Mouse (Mus musculus) retina, postnatal 1 day (tissue): ENCODE results near the gene Ptcd1.
A peak's percentile ranks its signal among the peaks of the same experiment; 100 is the strongest.
"Not testable (repeated sequence)": the region's sequence is repeated elsewhere in the genome, so short reads cannot be mapped to it uniquely, and the experiment has no call there.

Experiments used
- DNase-seq: peaks from one replicate; pipeline ENCODE4 v3.0.0-alpha.2; 2012

Gene Ptcd1

DNA sequence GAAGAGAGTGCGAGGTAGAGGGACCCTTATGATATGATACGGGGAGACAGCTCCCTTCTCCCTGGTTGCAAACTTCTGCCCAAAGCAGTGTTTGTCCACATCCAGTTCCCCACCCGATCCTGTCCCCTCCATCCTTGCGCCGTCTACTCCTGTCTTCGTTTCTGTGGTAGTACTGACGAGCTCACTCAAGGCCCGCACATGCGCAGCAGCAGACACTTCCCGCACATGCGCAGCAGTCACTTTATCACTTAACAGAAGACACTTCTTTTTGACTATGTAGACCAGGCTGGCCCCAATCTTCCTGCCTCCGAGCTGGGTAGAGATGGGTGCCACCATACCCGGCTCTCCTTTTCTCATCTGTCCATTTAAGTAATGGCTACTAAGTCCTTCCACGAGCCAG is 5.5 kb downstream of the Ptcd1 start:
- no peak for DNase-seq

GRCm38 (mm10) chr5:145152690-145153089 is 14.2 kb downstream of the Ptcd1 start:
- DNase-seq: no peak

DNA sequence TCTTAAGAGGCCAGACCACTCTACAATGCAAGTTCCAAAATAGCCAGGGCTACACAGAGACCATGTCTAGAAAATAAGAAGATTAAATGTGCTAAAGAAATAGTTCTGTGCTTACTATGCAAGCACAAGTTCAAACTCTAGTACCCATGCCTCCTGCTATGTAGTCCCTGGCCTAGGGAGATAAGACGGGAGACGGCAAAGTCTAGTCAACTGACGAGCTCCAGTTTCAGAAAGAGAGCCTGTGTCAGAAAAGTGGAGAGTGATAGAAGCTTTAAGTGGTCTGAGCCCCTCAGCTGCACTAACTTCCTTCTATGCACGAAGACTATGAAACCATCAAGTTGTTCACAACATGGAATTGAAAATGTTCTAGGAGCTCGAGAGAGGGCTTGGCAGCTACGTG is 17.6 kb downstream of the Ptcd1 start:
- DNase-seq: no peak

DNA sequence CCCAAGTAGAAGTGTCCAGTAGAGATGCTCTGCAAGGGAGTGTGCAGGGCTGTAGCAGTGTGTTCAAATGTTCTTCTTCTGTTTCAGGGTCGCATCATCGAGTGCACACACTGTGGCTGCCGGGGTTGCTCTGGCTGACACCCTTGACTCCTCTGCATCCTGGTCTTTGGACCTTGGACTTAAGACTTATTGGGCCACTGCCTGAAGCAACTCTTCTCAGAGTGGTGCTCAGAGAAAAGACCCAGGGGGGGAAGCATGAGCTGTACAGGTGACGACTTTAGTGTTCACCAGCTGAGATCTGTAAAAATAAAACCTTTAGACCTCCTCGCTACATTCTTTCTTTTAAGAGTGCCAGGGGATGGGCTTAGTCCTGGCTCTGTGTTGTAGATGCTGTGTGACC is 19.2 kb downstream of the Ptcd1 start:
- no peak for DNase-seq

GRCm38 (mm10) chr5:145140611-145141010 is 26.3 kb downstream of the Ptcd1 start:
- peak; percentile 43 for DNase-seq

DNA sequence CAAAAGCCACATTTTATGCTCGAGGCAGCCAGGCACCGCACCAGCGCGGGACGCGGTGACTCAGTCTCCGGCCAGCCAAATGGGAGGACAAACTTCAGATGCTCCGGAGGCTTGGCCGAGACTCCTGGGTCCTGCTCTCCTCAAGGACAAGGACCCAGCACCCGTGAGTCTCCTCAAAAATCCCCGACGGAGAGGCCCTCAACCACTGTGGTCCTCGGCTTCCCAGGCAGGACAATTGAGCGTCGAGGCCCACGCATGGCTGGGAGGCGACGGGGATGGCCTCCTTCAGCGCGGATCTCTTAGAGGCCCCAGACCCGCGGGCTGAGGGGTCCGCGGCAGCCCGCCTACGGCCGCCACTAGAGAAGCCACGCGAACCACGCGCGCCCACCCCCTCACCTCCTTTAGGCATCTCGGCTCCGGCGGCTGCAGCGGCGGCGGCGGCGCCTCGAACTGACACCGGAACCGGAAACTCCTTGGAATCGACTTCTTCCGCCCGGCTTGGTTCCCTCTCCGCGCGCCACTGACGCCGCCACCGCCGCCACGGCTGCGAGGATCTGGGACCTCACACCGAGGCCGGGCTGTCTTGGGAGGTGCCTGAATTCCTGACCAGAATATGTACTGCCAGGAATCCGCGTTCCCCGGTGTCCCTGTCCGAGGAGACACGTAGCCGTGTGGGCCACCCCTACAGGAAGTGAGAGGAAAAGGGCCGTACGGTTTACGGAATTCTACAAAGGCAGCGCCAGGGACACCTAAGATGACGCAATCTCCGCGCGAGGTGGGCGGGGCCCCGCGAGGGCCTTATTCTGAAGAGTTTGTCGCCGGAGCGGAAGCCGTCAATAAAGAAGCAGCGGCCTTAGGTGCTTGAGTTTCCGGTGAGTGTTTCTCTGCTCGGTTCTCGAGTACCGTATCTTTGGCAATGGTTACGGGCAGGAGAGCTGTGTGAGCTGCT is 27.1 kb downstream of the Ptcd1 start, which contains the start of the genes Pdap1 and Bud31:
Pdap1 (minus strand) TSS at position 668 of the 949 bp plus-strand sequence.
Bud31 (plus strand) TSS at position 792 of the 949 bp plus-strand sequence.
- peak; percentile 97 for DNase-seq

DNA sequence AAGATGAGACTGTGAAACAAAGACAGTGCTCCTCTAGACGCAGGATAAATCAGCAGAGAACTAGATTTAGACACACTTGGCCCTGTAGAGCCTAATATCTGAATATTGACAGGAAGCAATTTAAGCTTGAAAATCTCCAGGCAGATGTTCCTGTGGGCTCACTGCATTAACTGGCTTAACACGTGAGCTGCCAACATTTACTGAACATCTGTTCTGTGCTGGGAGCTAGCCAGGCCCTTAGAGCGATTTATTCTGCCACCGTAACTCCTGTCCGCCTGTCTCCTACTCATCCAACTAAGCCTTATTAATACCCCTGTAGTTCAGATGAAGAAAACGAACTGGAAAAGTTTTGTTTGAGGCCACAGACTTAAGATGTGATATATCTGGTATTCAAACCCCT is 28.1 kb downstream of the Ptcd1 start:
- peak; percentile 59 for DNase-seq

DNA sequence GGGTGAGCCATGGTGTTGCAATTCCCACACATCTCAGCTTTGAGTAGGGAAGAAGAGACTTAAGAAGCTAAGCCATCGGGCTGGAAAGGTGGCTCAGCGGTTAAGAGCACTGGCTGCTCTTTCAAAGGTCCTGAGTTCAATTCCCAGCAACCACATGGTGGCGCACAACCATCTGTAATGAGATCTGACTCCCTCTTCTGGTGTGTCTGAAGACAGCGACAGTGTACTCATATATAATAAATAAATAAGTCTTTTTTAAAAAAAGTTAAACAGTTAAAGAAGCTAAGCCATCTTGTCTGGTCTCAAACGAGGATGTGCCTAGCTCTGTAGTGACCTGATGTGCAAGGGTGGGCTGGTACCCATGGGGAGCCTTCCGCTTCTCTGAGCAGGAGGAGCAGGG is 33.6 kb downstream of the Ptcd1 start:
- DNase-seq: not testable (repeated sequence)

GRCm38 (mm10) chr5:145130995-145131394 is 35.9 kb downstream of the Ptcd1 start:
- DNase-seq: no peak

- no peak for DNase-seq
Observed at GRCm38 (mm10) chr5:145130191-145130590, 36.7 kb downstream of the Ptcd1 start.

DNA sequence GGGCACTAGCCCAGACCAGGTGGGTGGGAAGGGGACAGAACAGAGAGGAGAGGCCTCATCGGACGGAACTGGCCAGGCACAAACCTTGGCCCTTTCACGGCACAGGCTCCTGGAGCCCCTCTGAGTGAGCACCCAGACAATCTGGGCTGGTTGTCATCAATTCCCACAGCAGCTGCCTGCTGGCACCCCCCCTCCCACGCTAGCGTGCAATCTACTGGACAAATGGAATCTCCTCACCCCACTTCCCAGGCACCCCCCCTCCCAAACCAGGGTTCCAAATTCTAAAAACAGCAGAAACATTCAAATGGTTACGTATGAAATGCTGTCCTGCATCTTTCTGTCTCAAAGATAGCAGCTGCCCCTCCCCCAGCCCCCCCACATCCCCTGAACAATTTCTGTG is 37.1 kb downstream of the Ptcd1 start:
- DNase-seq: not testable (repeated sequence)

DNA sequence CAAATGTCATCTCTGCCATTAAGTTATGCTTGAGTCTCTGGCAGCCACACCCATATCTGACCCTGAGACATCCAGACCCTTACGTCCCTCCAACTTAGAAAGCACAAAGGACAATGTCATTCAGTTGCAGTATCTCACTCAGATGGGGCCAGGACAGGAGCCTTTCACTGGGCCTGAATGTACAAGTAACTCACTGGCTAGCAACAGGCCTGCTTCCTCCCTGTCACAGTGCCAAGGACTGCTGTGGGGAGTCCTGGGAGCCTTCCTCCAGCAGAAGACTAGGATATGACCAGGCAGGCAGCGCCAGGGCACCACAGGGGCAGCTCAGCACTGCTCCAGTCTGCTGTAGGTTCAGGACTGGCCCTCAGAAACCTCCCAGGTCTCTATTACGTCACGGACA is 37.8 kb downstream of the Ptcd1 start:
- no peak for DNase-seq

DNA sequence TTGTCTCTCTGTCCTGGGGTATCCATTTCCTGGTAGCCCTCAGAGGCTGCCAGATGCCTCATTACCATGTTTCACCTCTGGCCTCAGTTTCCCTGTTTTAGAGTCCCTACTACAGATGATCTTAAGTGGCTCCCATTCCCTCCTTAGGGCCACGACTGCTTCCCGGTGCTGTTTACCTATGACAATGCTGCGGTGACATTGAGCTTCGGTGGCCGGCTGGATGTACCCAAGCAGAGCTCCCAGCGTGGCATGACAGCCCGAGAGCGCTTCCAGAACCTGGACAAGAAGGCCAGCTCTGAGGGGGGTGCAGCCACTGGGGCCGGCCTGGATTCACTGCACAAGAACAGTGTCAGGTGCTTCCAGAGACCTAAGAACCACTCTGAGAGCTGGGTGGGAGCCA is 40.3 kb downstream of the Ptcd1 start:
- no peak for DNase-seq

DNA sequence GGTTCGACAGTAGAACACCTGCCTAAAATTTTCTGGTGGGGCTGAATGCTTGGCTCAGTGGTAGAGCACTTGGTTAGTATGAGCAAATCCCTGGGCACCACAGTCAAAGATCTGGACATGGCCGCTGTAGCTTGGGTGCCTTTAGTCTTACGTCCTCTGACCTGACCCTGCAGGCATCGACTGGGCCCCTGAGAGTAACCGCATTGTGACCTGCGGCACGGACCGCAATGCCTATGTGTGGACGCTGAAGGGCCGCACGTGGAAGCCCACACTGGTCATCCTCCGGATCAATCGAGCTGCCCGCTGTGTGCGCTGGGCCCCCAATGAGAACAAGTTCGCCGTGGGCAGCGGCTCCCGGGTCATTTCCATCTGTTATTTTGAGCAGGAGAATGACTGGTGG is 43.5 kb downstream of the Ptcd1 start:
- DNase-seq: no peak

DNA sequence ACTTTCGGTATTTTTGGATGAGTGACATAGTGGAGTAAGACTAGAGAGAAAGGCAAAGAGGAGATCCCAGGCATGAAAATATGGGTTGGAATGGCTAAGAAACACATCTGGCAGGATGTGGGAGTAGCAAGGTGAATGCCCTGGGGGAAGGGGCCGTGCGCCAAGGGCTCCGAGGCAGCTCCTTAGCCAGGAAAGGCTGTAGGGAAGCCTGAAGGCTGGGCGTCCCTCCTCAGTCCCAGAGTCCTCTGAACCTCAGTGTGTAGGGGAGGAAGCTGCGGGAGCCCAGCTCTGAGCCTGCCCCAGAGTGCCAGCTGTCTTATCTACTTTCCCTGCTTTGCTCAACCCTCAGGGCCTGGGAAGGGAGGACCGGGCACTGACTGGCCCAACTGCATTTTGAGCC is 46.0 kb downstream of the Ptcd1 start:
- no peak for DNase-seq

GRCm38 (mm10) chr5:145119385-145119784 is 47.5 kb downstream of the Ptcd1 start:
- no peak for DNase-seq

GRCm38 (mm10) chr5:145118461-145118860 is 48.4 kb downstream of the Ptcd1 start:
- DNase-seq: no peak

DNA sequence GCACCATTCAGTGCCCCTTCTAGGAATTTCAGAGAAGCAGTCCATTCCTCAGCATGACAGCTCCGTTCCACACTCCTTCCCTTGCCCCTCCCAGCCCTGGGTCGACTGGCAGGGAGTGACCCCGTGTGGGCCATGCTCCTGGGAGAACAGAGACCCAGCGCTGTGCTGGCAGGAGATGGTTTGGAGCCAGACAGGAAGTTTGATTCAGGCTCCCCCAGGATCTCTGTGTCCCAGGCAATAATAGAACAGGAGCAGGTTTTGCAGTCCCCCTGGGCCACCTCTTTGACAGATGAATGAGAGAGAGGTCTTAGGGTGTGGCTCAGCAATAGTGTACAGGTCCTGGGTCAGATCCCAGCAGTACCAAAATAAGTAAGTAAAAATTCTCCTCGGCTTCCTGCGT is 48.9 kb downstream of the Ptcd1 start:
- DNase-seq: no peak

GRCm38 (mm10) chr5:145116916-145117315 is 50.0 kb downstream of the Ptcd1 start:
- peak; percentile 64 for DNase-seq

GRCm38 (mm10) chr5:145116316-145116715 is 50.6 kb downstream of the Ptcd1 start:
- no peak for DNase-seq

- no peak for DNase-seq
Observed at GRCm38 (mm10) chr5:145115736-145116135, 51.2 kb downstream of the Ptcd1 start.

DNA sequence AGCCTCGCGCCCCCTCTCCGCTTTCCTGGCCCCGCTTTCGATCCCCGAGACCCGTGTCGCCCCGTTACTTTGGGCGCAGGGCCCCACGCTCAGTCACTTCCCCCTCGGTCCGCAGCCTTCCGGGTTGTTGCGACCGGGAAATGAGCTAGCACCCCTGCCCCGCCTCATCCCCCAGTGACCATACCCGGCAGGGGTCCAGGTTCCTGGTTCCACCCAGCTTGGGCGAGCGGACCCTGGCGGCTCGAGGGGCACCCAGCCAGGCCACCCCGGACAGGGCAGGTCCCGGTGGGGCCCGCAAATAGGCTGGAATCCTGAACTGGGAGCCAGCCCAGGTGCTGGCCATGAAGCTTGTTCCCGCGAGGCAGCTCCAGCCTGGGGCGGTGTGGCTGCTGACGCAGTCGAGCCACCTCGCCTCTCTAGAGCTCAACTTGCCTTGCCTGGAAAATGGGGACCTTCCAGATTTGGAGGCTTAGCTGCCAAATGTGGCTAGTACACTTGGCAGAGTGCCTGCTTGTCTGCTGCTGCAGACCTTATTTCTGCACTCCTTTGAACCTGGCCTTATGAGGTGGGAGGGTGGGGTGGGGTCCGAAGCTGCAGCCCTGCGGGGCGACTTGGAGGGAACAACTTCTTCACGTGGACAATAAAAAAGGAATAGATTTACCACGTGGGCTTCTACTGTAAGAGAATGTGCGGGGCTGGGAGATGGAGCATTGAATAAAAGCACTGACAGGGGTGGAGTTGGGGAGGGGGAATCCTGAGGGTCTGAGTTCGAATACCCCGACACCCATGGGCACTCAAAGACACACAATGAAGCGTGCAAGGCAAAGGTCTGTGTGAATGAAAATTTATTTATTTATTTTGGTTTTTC is 52.1 kb downstream of the Ptcd1 start:
- peak; percentile 33 for DNase-seq

DNA sequence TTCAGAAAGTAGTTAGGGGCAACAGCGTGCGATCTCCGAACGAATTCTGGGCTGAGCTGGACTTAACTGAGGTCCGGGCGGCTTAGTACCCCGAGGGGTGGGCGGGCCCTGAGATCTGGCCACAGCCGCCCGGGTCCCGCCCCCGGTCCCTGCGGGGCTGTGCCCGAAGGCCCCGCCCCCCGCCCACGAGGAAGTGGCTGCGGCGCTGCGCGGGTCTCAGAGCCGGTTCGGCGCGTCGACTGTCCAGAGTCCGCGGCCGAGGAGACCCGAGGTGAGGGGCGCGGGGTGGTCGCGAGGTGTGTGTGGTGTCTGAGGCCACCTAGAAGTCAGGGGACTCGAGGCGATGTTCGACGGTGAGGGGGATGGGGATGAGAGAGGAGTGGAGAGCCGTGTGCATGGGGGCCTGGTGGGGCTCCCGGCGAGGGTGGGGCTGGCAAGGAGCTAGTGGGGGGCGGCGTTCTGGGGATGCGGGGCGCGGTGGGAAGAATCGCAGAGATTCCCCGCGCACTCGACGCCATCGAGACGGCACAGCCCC is 52.8 kb downstream of the Ptcd1 start, which contains the start of gene Arpc1b:
Arpc1b (plus strand) TSS at position 145 of the 535 bp plus-strand sequence.
- DNase-seq: peak; percentile 75
